Comparison of ENCODE assay signal across 22 mouse cellular contexts in genomic region chr6:47837630-47838029, GRCm38 (mm10). TPM values are rescaled to one million over a fixed set of nuclear protein-coding genes. Genes with fewer than 3 reads are reported as not detected.
DNase-seq lines count a peak whose midpoint lies in the region; ATAC-seq and TF ChIP-seq lines count a peak whose summit lies in the region.
"Had no signal": no experiment of that assay in that cellular context is flagged by ENCODE, and none has a peak within 500 bp of the region (broad histone marks: within the 10 kb centered on the region; RNA-seq: fewer than 3 reads in every experiment).

No protein-coding gene starts in this region.

- no peaks in the 10 kb centered on the region for H3K9me3 ChIP-seq in heart, embryonic 13.5 days
- H3K9me3 ChIP-seq in heart, embryonic 12.5 days (replicated peaks) = no peaks in the 10 kb centered on the region
- H3K9me3 ChIP-seq in lung, embryonic 14.5 days (ENCODE audit: low read depth, low read length) = no peaks in the 10 kb centered on the region
- no peaks in the 10 kb centered on the region for H3K9me3 ChIP-seq in liver, postnatal 0 days (ENCODE audit: low read length)
- H3K9me3 ChIP-seq: embryonic facial prominence, embryonic 13.5 days; forebrain, embryonic 12.5 days; G1E; hindbrain, embryonic 12.5 days had no signal

- TF ChIP-seq CTCF in lung, embryonic 14.5 days (IDR thresholded peaks at IDR 0.05; ENCODE audit: low read depth) = no peak
- no peak for TF ChIP-seq CTCF in liver, postnatal 0 days (IDR thresholded peaks at IDR 0.05; ENCODE audit: low read depth)

- peaks cover 15% of the 10 kb centered on the region for H3K4me1 ChIP-seq in heart, embryonic 13.5 days
- peaks cover 13% of the 10 kb centered on the region for H3K4me1 ChIP-seq in heart, embryonic 12.5 days (replicated peaks)
- H3K4me1 ChIP-seq in lung, embryonic 14.5 days (ENCODE audit: insufficient read depth) = no peaks in the 10 kb centered on the region; the same call in 1 of the 2 replicates
- H3K4me1 ChIP-seq in liver, postnatal 0 days (ENCODE audit: insufficient read depth) = peaks cover 9% of the 10 kb centered on the region

- 25% methylated on average over 2 of the region's 2 CpGs for WGBS in heart, embryonic 13.5 days
- 16% methylated on average over 2 of the region's 2 CpGs for WGBS in heart, embryonic 12.5 days
- 37% methylated on average over 2 of the region's 2 CpGs for WGBS in lung, embryonic 14.5 days
- 32% methylated on average over 2 of the region's 2 CpGs for WGBS in liver, postnatal 0 days (ENCODE audit: insufficient replicate concordance)

- H3K9ac ChIP-seq in heart, embryonic 13.5 days = no peak overlapping the region
- H3K9ac ChIP-seq in heart, embryonic 12.5 days = no peak overlapping the region
- no peak overlapping the region for H3K9ac ChIP-seq in lung, embryonic 14.5 days
- H3K9ac ChIP-seq in liver, postnatal 0 days (replicated peaks) = 0 out of 2 replicates have a peak overlapping the region, but pooled peaks have one; percentile 3
- H3K9ac ChIP-seq: embryonic facial prominence, embryonic 13.5 days; forebrain, embryonic 12.5 days; hindbrain, embryonic 12.5 days had no signal

- H3K4me2 ChIP-seq in heart, embryonic 13.5 days = peak overlapping the region; percentile 20; the same call in 1 of the 2 replicates
- no peak overlapping the region for H3K4me2 ChIP-seq in heart, embryonic 12.5 days
- no peak overlapping the region for H3K4me2 ChIP-seq in lung, embryonic 14.5 days
- peak overlapping the region; percentile 20; the same call in 1 of the 2 replicates for H3K4me2 ChIP-seq in liver, postnatal 0 days (ENCODE audit: low read depth, low read length)
- H3K4me2 ChIP-seq: embryonic facial prominence, embryonic 13.5 days; forebrain, embryonic 12.5 days; heart, embryonic 11.5 days; hindbrain, embryonic 12.5 days had no signal

- H3K4me3 ChIP-seq in heart, embryonic 13.5 days = no peak overlapping the region
- H3K4me3 ChIP-seq in heart, embryonic 12.5 days = no peak overlapping the region
- no peak overlapping the region for H3K4me3 ChIP-seq in lung, embryonic 14.5 days (ENCODE audit: low read depth, low read length)
- H3K4me3 ChIP-seq in liver, postnatal 0 days (ENCODE audit: low read depth, low read length) = no peak overlapping the region
- H3K4me3 ChIP-seq: embryonic facial prominence, embryonic 13.5 days; forebrain, embryonic 12.5 days; heart, adult 2 months; hindbrain, embryonic 12.5 days had no signal

- H3K36me3 ChIP-seq in heart, embryonic 13.5 days = peaks cover 6% of the 10 kb centered on the region; the same call in 1 of the 2 replicates
- H3K36me3 ChIP-seq in heart, embryonic 12.5 days = peaks cover 7% of the 10 kb centered on the region
- peaks cover 5% of the 10 kb centered on the region; the same call in 1 of the 2 replicates for H3K36me3 ChIP-seq in lung, embryonic 14.5 days (ENCODE audit: insufficient read depth)
- 0 out of 2 replicates have a peak, but pooled peaks cover 1% of the 10 kb centered on the region for H3K36me3 ChIP-seq in liver, postnatal 0 days (replicated peaks; ENCODE audit: insufficient read depth, low read length)

- peaks cover 9% of the 10 kb centered on the region; the same call in 1 of the 2 replicates for H3K27me3 ChIP-seq in heart, embryonic 13.5 days (replicated peaks)
- H3K27me3 ChIP-seq in heart, embryonic 12.5 days (replicated peaks) = peaks cover 3% of the 10 kb centered on the region; the same call in 1 of the 2 replicates
- H3K27me3 ChIP-seq in lung, embryonic 14.5 days (ENCODE audit: insufficient read depth, low read length) = no peaks in the 10 kb centered on the region
- no peaks in the 10 kb centered on the region for H3K27me3 ChIP-seq in liver, postnatal 0 days (ENCODE audit: insufficient read depth, low read length)
- H3K27me3 ChIP-seq: embryonic facial prominence, embryonic 13.5 days; forebrain, embryonic 12.5 days; hindbrain, embryonic 12.5 days had no signal

- no peak for TF ChIP-seq EP300 in liver, postnatal 0 days (IDR thresholded peaks at IDR 0.05; ENCODE audit: low read depth)

- DNase-seq in lung, embryonic 14.5 days = peak; percentile 7
- DNase-seq in lung, postnatal 25 days (ENCODE audit: low spot score) = no peak
- DNase-seq in liver, postnatal 0 days = no peak
- DNase-seq in gastrocnemius, postnatal 10 days = no peak
- DNase-seq in cerebellum, postnatal 36 days = no peak
- DNase-seq: adrenal gland, postnatal 14 days; B cell, adult 2 months; cerebellum, adult 11-12 months; cerebellum, adult 9-10 months; cerebellum, postnatal 25 days; gastrocnemius, postnatal 14 days; heart, adult 2 months; heart, postnatal 36 days had no signal

- H3K27ac ChIP-seq in heart, embryonic 13.5 days (replicated peaks) = no peak overlapping the region
- no peak overlapping the region for H3K27ac ChIP-seq in heart, embryonic 12.5 days (ENCODE audit: poor library complexity, severe bottlenecking)
- H3K27ac ChIP-seq in lung, embryonic 14.5 days (ENCODE audit: low read depth) = no peak overlapping the region
- H3K27ac ChIP-seq in liver, postnatal 0 days (ENCODE audit: low read depth) = no peak overlapping the region
- H3K27ac ChIP-seq: embryonic facial prominence, embryonic 13.5 days; forebrain, embryonic 12.5 days; heart, adult 2 months; hindbrain, embryonic 12.5 days had no signal

- no peak for ATAC-seq in heart, embryonic 13.5 days (ENCODE audit: extremely low read depth, insufficient number of reproducible peaks, low FRiP score, low TSS enrichment)
- no peak for ATAC-seq in heart, embryonic 12.5 days (ENCODE audit: insufficient number of reproducible peaks, low FRiP score)
- ATAC-seq in lung, embryonic 14.5 days (ENCODE audit: insufficient read depth) = no peak
- no peak for ATAC-seq in liver, postnatal 0 days
- ATAC-seq: CD4-positive, CD25-positive, alpha-beta regulatory T cell, adult 4 months; forebrain, embryonic 16.5 days had no signal

RNA-seq across cellular contexts. Expression of gene Zfp398, which starts 2.2 kb away (rescaled TPM):
- polyA plus RNA-seq in heart, embryonic 13.5 days (2015; fragmentation: Nextera tagmentation; extraction: Ambion mirVana) = 3.7 TPM in 2 replicates
- 3.7 and 4.7 TPM in 2 replicates for polyA plus RNA-seq in heart, embryonic 12.5 days (2016; fragmentation: Nextera tagmentation; extraction: Ambion mirVana)
- polyA plus RNA-seq in lung, embryonic 14.5 days (2014; fragmentation: Nextera tagmentation; extraction: Ambion mirVana) = 8.8 and 10.6 TPM in 2 replicates
- polyA plus RNA-seq in liver, postnatal 0 days (2015; fragmentation: Nextera tagmentation; extraction: Ambion mirVana) = 1.4 and 1.6 TPM in 2 replicates
- 1 to 10 TPM; 5.3 to 7.0 TPM for total RNA-seq in gastrocnemius, postnatal 10 days (2021)

RNA-seq across cellular contexts. Expression of gene Zfp786, which starts 7.0 kb away (rescaled TPM):
- 1.2 TPM in 2 replicates for polyA plus RNA-seq in heart, embryonic 13.5 days (2015; fragmentation: Nextera tagmentation; extraction: Ambion mirVana)
- 1.3 and 1.6 TPM in 2 replicates for polyA plus RNA-seq in heart, embryonic 12.5 days (2016; fragmentation: Nextera tagmentation; extraction: Ambion mirVana)
- 4.3 and 5.4 TPM in 2 replicates for polyA plus RNA-seq in lung, embryonic 14.5 days (2014; fragmentation: Nextera tagmentation; extraction: Ambion mirVana)
- polyA plus RNA-seq in liver, postnatal 0 days (2015; fragmentation: Nextera tagmentation; extraction: Ambion mirVana) = 0.28 and 0.51 TPM in 2 replicates
- total RNA-seq in gastrocnemius, postnatal 10 days (2021) = under 1 TPM; 0.73 to 0.88 TPM
- polyA plus RNA-seq: CD4-positive, CD25-positive, alpha-beta regulatory T cell, adult 4 months had no signal

RNA-seq across cellular contexts. Expression of gene Pdia4, which starts 24.4 kb away (rescaled TPM):
- 162 and 189 TPM in 2 replicates for polyA plus RNA-seq in heart, embryonic 13.5 days (2015; fragmentation: Nextera tagmentation; extraction: Ambion mirVana)
- polyA plus RNA-seq in heart, embryonic 12.5 days (2016; fragmentation: Nextera tagmentation; extraction: Ambion mirVana) = 209 and 219 TPM in 2 replicates
- polyA plus RNA-seq in lung, embryonic 14.5 days (2014; fragmentation: Nextera tagmentation; extraction: Ambion mirVana) = 372 and 376 TPM in 2 replicates
- polyA plus RNA-seq in liver, postnatal 0 days (2015; fragmentation: Nextera tagmentation; extraction: Ambion mirVana) = 101 and 116 TPM in 2 replicates
- total RNA-seq in gastrocnemius, postnatal 10 days (2021) = 10 to 100 TPM; 34.1 to 46.1 TPM

RNA-seq across cellular contexts. Expression of gene Zfp282, which starts 39.4 kb away (rescaled TPM):
- polyA plus RNA-seq in heart, embryonic 13.5 days (2015; fragmentation: Nextera tagmentation; extraction: Ambion mirVana) = 7.6 TPM in 2 replicates
- polyA plus RNA-seq in heart, embryonic 12.5 days (2016; fragmentation: Nextera tagmentation; extraction: Ambion mirVana) = 10.3 and 10.8 TPM in 2 replicates
- polyA plus RNA-seq in lung, embryonic 14.5 days (2014; fragmentation: Nextera tagmentation; extraction: Ambion mirVana) = 15.6 and 17.4 TPM in 2 replicates
- polyA plus RNA-seq in liver, postnatal 0 days (2015; fragmentation: Nextera tagmentation; extraction: Ambion mirVana) = 2.0 and 2.4 TPM in 2 replicates
- 10 to 100 TPM in 1 of 2 experiments, 1 to 10 TPM in 1; 9.2 to 10.5 TPM for total RNA-seq in gastrocnemius, postnatal 10 days (2021)

Comparison
In these comparisons a context has a peak if more than half of its experiments do, and no peak if none do; other contexts are left out.
1. H3K4me2 ChIP-seq: peak in heart, embryonic 13.5 days (single experiment) and liver, postnatal 0 days (single experiment); none in heart, embryonic 12.5 days (single experiment) and lung, embryonic 14.5 days (single experiment).